Mouse (Mus musculus): Measurements from ENCODE around the gene Ypel3.

GRCm38 (mm10) chr7:126780971-126781635 is 4.3 kb downstream of the Ypel3 start, which contains the start of gene Tbx6:
- TF ChIP-seq POLR2A (IDR thresholded peaks at IDR 0.05; ENCODE audit: extremely low read depth, insufficient read depth, low read length): no peak
- TF ChIP-seq CTCF (IDR thresholded peaks at IDR 0.05; ENCODE audit: extremely low read depth, insufficient read depth, low read length): no peak
